Mouse (Mus musculus): Measurements from ENCODE around the gene Emilin1.

- TF ChIP-seq POLR2A (IDR thresholded peaks at IDR 0.05; ENCODE audit: insufficient read depth, low read depth, low read length) (no peak), CTCF (IDR thresholded peaks at IDR 0.05; ENCODE audit: insufficient read depth, low read depth, low read length) (no peak)
Observed at GRCm38 (mm10) chr5:30925217-30925616, 12.0 kb downstream of the Emilin1 start.
